Mouse (Mus musculus): ENCODE results near the gene Erv3.

- no peak for TF ChIP-seq POLR2A (IDR thresholded peaks at IDR 0.05; ENCODE audit: low read depth, low read length)
- TF ChIP-seq CTCF (IDR thresholded peaks at IDR 0.05; ENCODE audit: borderline replicate concordance, insufficient read depth, low read length) = no peak
Measured at GRCm38 (mm10) chr2:131896011-131896410, 36.5 kb upstream of the Erv3 start.

Measured in embryonic fibroblast, embryonic 13.5 days (primary cell).